Mouse (Mus musculus) spleen, postnatal 4 days (tissue): ENCODE results near the gene Olfr617.
"Not testable (repeated sequence)": the region's sequence is repeated elsewhere in the genome, so short reads cannot be mapped to it uniquely, and the experiment has no call there.

Experiments used
- DNase-seq, 2 experiments: peaks; one replicate each; pipeline ENCODE4 v3.0.0; 2022; ENCODE audit warnings: low spot score in 2 of 2

Olfr617 gene

DNA sequence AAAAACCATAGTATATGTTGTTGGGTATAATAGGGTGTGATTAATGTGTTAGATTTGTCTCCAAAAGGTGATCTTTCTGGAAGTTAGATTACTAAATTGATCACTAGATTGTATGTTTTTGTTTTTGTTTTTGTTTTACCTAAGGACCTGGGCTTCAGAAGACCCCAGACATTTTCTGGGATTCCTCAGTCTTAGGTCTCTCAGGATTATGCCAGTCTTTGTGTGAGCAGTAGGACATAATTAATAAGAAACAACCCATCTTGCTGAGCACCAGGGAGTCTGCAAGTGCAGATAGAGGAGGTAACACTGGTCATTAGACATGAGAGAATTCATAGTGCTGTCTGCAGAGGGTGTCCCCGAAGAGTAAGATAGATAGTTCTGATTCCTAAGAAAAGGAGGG lies at the start of gene Olfr617:
TSS of gene Olfr617 (plus strand) at position 301 of the 400 bp plus-strand sequence.
- DNase-seq = no peak

DNA sequence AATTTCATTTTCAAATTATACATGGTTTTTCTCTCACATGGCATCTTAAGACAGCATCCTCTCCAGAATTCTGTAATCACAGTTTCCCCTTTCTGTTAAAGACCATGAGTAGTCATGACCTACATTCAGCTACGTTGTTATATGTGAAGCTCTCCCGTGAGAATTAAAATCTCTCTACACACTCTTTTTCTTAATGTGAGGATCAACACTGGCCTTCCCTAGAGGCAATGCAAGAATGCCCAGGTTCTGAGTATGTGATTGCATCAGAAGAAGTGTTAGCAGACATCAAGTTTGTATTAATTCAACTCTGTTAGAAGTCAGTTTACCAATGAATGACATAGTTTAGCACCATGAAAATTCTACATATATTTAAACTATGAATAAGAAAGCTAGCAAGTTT lies 30.2 kb upstream of the Olfr617 start, which contains the start of gene Olfr612:
TSS of gene Olfr612 (minus strand) at position 101 of the 400 bp plus-strand sequence.
- DNase-seq = not testable (repeated sequence)

DNA sequence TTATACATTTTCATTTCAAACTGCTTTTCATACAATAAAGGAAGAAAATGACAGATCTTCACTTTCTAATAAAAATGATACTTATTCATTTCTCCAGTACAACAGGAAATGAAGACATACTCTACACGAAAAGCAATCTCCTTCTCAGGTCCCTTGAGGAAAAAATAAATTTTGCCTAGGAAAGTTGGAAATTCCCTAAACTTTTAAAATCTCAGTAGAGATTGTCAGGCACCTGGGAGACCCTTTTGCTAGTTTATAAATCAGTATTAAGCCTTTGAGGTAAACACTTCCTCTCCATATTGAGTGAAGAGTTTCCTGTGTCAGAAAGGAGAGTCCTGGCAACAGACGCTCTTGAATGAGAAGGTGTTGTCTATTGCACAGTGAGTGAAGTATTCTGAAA lies 25.1 kb upstream of the Olfr617 start, which contains the start of gene Olfr613:
TSS of gene Olfr613 (plus strand) at position 301 of the 400 bp plus-strand sequence.
- DNase-seq = no peak

DNA sequence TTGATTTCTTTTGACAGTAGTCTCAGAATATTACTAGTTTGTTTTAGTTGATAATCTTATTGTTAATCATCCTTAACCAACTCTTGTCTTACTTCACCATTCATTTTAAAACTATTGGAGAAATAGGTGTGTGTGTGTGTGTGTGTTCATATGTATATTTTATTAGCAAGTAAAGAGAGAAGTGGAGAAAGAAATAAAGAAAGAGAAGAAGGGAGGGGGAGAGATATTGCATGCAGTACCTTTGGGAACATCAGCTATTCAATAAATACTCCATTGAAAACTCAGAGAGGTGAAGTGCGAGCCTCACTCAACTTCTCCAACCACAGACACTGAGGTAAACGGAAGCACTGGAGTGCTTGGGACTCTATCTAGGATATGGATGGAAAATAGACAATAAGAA lies 17.1 kb upstream of the Olfr617 start, which contains the start of gene Olfr615:
TSS of gene Olfr615 (plus strand) at position 301 of the 400 bp plus-strand sequence.
- DNase-seq = no peak

DNA sequence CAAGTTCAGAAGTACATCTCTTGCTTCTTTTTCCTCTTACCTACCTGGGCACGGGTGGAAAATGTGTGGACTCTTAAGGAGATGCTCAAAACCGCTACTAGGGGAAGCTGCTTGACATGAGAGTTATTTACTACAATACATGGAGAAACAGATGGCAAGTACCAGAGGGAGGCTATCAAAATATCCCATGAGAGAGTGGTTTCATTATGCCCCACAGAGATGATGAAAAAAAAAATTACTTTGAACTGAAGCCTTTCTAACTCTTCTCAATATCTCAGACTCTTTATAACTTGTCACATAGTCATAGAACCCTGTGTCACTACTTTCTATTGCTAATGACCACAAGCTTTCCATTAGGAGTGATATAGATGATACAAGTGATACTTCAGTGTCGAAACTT lies 3.8 kb upstream of the Olfr617 start, which contains the start of gene Olfr616:
TSS of gene Olfr616 (minus strand) at position 101 of the 400 bp plus-strand sequence.
- no peak for DNase-seq

DNA sequence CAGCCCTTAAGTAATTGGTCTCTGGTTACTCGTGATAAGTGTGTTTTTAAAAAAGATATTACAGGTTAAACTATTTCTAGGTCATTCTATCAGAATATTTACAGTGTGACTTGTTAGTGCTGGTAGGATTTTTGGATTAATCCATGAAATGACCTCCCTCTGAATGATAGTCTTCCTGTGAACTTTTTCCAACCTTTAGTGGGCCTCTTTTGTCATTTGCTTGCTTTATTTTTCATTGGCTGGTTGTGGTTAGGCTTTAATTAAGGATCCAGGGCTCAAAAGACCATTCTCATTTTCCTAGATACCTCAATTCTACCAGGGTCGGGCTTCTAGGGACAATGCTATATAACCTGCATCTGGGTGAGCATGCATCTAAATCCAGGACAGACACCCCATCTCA lies 16.9 kb downstream of the Olfr617 start, which contains the start of gene Olfr618:
TSS of gene Olfr618 (plus strand) at position 301 of the 400 bp plus-strand sequence.
- DNase-seq = no peak

DNA sequence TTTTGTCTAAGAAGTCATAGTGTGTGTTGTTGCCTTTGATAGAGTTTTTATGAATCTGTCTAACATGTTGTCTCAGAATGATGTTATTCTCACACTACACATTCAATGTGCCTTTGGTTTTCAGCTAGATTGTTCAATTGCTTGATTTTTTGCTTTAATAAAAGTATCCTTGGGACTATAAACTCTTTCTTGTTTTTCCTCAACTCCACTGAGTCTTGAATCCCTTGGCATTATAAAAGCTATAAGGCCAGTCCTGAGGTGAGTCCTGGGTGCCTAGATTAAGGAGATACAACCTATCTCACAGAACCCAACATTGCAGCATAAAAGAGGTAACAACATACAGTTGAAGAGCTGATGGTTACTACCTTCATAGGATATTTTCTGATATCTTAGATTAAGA lies 27.4 kb downstream of the Olfr617 start, which contains the start of gene Olfr619:
TSS of gene Olfr619 (plus strand) at position 301 of the 400 bp plus-strand sequence.
- no peak for DNase-seq

DNA sequence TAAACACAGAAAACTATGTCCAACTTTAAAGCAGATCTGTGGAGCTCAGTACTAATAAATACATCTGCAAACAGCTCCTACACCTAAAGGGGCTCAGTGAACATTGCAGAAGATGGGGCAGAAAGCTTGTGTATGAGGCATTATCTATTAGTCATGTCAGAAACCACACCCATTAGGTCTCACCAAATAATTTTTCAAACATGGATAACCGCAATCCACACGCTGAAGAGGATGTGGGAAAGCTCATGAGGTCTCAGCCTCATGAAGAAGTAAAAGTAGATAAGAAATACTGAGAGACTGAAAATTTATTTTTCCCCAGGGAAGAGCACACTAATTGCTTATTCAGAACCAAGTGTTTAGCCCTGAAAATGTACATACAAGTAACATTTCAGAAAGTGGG lies 34.6 kb downstream of the Olfr617 start:
- no peak for DNase-seq

DNA sequence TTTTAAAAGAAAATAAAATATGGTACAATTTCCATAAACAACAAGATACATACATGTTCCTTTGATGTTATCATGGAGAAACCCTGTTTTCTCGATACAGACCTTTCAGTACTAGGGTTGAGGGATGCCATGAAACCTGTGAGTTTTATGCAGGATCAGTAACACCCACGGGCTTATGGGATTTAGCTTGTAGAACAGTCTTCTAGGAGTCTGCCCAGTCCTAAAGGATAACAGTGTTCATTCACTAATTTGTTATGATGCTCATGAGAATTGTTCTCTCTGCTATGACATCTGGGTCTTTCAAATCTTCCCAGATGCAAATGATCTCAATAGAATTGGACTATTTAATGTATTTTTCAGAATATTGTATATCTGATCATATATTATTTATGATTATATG lies 39.6 kb downstream of the Olfr617 start, which contains the start of gene Olfr620:
TSS of gene Olfr620 (minus strand) at position 101 of the 400 bp plus-strand sequence.
- no peak for DNase-seq
